Mouse (Mus musculus) yolk sac, embryonic 10.5 days (tissue): ENCODE data around the gene Cxcl9.

Experiments
- DNase-seq: peaks from one replicate; pipeline ENCODE4 v3.0.0-alpha.2; 2017; ENCODE audit warnings: low spot score

Gene Cxcl9

DNA sequence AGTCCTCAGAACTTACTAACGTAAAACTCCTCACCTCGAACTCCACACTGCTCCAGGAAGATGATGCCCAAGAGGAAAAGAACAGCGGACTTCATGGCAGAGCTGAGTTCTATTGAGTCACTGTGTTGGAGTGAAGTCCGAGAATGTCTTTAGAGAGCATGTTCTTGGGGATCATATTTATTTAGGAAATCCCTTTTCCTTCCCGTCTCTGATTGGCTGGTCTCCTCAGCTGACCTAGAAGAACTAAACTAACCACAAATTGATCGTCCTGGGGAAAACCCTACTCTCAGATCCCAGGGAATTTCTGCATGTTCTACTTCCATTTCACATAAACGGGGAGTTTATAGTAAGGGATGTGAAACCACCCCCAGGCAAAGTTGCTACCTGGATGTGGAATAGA, at the start of gene Cxcl9:
Cxcl9 (minus strand) TSS at position 151 of the 400 bp plus-strand sequence.
- DNase-seq: no peak

DNA sequence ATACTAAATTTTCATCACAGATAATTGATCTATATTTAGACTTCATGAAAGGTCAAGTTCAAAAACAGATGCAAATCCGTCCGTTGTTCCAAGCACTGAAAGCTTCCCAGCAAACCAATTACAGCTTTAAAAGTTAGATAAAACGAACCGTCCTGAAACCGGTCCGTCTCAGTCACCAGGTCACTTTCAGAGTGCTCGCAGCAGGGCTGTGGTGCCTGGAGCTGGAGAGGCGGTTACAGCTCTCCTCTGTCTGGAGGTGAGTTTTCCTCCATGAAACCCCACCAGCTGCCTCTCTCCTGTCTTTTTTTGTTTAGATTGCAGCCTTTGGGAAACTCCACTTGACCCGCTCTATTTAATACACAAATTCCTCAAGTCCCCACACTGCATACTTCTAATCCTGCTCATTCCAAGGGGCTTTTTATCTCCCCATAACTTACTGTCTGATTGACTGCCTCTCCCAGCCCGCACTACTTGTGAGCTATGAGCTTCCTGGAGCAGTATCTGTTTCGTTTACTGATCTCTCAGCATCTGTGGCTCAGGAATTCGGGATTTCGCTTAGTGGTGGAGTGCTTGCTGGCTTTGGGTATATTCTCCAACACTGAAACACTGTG, 49.0 kb upstream of the Cxcl9 start:
- peak; percentile 24 for DNase-seq

DNA sequence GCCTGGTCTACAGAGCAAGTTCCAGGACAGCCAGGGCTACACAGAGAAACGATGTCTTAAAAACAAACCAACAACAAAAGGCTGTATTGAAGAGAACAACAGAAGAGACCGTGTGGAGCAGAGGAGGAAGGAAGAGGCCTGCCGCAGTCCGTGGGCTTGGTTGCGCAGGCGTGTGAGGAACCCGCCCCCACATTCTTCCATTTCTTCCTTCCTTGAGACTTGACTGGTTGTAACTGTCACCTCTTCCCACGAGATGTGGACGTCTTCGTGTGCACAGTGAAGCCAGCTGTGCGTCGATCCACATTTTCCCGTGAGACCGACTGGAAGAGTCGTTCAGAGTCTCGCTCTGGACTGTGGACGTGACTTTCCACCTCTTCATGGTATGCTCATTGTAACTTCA, 47.5 kb upstream of the Cxcl9 start:
- DNase-seq: no peak

DNA sequence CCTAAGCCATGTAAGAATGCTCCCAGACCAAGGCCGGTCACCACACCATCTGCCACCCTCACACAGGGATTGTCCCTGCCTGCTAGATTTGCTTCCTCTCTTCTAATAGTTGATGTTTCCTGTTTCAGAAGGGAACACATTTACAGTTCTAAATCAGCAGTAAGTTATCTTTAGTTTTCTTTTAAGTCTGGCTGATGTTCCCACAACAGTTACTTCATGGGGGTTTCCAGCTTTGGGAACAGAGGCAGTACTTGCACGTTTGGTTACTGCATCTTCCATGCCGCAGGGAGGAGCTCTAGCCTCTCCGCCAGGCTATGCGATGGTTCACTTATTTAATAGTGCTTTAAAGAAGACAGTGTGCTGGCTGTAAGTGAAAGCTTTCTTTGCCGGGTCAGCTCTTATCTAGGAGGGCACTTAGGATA, 46.9 kb upstream of the Cxcl9 start:
- DNase-seq: no peak

DNA sequence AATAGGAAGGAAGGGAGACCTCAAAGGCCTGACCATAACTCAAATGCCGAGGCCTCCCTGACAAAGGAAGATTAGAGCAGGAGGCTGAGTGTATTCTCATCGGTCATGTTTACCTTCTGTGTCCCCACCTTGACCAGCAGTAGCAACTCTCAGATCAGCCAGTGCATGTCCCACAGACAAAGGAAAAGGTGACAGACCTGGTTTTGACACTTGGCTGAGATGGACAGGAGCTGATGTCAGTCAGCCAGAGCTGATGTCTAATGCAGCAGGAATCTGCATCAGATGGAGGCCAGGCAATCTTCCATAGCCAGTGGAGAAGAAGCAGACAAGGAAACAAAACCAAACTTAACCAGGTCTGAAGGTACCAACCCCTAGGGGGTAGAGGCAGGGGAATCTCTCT, 44.7 kb upstream of the Cxcl9 start:
- no peak for DNase-seq

DNA sequence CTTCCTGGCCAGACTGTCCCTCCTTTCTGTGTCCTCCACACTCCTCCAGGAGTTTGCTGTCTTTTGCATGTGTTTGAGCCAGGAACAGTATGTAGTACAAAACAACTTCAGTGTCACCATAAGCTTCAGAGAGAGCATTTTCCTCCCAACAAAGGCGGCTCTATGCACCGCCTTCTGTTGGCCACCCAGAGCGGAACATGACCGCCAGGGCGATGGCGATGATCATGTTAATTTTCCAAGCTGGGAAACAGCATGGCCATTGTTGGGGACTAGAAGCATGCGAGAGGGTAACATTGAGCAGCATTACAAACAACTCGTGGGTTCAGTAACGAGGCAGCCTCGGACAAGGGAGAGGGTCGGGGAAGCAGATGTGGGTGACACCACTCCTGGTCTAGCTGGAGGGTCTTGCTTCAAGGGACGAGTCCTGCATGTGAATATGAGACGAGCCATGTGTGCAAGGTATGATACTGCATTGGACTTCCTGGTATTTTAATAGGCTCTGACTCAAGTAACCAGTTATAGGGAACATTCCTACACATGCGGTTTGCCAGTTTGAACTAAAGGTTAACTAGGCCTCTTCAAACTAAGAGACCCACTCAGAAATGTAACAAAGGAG, 43.6 kb upstream of the Cxcl9 start:
- DNase-seq: no peak

DNA sequence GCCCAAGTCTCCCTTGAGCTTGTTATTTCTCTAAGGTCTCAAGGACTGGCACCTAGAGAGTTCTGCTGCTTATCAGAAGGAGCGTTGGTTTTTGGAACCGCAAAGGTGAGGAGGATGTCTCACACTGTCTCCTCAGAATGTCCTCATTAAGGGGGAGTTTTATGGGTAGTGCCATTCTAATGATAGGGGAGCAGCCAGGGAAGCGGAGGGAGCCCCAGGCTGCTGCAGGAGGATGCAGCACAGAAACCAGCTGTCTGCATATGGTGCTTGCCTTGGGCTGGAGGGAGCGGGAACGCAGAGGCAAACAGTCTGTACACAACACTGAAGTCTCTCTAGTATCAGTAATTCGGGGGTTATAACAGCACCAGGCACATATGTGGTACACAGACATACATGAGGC, 43.0 kb upstream of the Cxcl9 start:
- DNase-seq: no peak

DNA sequence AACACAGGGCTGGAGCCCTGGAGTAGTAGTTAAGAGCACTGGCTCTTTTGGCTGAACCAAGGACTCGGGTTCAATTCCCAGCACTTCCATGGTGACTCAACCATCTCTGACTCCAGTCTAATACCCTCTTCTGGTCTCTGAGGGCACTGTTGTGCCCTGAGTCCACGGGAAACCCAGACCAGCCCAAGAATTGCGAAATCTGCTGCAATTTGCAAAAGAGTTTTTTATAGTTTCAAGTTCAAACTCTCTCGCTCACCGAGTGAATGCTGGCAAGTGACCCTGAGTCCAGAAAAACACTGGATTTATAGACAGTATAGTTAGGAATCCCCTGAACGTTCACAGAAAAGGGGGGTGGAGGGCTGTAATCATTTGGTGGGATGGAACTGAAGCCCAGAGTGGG, 42.5 kb upstream of the Cxcl9 start:
- DNase-seq: no peak

DNA sequence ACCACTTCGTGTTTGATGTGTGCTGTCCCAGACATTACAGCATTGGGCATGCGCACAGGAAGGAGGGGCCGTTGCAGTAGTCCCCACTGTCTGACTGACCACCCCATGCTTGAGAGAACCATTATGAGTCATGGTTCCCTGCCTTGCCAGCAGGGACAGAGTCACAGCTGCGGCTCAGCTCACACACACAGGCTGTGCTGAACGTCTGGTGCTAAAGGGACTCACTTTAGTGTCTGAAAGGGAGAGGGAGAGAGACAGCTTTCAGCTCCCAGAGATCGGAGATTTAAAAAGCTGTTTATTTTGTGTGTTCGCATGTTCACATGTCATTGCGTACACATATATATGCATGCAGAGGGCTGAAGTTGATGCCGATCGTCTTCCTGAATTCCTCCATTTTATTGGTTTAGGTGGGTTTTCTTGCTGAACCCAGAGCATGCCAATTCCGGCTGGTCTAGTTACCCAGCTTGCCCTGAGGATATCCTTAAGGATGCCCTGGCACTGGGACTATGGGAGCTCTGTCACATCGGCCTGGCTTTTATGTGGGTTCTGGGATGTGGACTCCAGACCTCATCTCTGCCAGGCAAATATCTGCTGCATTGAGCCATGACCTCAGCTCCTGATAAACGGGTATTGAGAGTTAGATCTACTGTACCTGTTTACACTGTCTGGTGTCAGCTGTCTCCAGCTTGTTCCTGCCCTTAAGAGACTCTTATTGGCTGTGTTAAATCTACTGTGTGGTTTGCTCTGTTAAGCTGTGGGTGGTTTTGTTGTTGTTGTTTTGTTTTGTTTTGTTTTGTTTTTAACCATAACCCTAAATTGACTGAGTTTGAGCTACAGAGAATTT, 41.5 kb upstream of the Cxcl9 start:
- no peak for DNase-seq

DNA sequence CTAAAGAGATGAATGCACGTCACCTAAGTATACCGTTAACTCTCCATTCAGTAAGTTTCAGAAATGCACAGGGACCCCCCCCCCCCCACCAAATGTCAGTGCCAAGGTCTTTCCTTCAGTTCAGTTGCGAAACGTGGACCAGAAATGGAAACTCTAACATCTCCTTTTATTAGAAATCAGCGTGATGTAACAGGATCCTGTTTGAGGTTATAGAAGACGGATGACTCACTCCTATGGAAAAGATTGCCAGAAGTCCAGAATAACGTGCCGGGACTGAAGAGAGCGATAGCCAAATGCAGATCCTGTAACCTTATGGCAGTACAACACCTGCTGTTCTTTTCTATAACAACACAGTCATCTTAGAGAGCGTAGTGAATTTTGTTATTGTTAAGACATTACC, 40.5 kb upstream of the Cxcl9 start:
- DNase-seq: no peak

DNA sequence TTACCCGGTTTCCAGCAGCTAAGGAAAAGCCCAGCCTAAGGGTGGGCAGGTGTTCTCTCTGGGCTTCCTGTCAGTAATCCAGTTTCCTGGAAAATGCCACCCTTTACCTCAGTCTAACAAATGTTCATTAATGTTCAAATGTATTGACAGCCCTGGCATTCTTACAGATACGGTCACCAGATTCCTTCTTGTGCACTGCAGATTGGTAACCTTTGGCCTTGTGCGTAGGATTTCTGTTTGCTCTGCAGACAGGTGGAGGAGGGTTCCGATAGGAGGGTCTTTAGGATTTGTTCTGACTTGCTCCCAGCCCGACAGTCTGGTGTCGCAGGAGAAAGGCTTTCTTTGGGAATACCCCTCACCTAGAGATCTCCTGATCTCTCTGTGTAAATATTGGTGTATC, 38.7 kb upstream of the Cxcl9 start:
- DNase-seq: peak; percentile 49

DNA sequence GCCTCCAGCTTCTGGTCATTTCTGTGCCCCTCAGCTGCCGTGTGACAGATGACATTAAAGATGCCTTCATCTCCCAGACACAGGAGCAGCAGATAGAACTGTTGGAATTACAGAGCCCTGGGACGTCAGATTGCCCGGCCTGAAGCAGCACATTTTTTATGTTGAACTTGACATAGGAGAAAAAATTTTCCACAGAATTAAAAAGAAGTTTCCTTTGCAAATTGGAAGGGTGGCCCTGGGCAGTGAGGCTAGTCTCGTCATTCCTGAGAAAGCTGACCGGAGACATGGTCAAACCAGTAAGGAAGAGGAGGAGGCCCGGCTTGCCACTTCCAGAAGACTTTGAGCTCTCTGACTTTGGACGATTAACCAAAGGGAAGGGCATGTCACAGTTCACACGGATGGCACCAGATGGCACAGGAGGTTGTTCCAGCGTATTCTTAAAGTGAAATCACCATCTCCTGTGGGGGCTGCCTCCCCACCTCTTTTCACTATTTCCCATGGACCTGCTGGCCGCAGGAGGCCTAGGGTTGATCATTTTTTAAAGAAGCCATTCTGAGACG, 37.3 kb upstream of the Cxcl9 start:
- no peak for DNase-seq

DNA sequence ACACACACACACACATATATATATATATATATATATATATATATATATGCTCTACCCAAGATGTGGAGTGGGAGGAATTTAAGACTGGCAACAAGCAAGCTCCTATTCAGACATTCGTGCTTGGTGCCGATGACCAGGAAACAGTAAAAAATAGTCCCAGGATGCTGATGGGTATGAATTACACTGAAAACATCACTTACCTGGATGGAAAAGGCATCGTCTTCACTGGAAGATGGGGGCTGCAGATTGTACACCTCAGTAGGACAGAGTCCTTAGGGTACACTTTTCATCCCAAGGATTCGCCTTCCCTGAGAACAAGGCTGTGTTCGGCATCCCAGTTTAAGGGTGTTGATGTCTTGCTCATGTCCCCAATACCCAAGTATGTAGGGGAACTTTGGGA, 36.1 kb upstream of the Cxcl9 start:
- no peak for DNase-seq

DNA sequence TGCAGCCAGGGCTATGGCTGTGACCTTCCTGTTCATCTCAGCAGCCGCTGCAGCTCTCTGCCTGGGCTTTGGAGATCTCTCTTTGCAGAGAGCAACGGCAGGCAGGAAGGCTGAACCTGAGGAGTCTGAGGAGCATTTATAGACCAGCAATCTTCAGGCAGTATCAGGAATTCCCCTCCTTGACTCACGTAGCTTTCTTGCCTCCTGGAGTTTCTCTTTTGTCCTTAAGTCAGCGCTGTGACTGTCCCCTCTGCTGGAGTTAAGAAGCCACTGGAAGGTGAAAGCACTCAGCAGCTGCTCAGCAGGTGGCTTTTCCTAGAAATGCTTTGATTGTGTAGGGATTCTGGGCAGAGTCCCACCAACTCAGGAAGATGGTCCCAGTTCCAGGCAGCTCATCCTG, 35.3 kb upstream of the Cxcl9 start:
- no peak for DNase-seq

DNA sequence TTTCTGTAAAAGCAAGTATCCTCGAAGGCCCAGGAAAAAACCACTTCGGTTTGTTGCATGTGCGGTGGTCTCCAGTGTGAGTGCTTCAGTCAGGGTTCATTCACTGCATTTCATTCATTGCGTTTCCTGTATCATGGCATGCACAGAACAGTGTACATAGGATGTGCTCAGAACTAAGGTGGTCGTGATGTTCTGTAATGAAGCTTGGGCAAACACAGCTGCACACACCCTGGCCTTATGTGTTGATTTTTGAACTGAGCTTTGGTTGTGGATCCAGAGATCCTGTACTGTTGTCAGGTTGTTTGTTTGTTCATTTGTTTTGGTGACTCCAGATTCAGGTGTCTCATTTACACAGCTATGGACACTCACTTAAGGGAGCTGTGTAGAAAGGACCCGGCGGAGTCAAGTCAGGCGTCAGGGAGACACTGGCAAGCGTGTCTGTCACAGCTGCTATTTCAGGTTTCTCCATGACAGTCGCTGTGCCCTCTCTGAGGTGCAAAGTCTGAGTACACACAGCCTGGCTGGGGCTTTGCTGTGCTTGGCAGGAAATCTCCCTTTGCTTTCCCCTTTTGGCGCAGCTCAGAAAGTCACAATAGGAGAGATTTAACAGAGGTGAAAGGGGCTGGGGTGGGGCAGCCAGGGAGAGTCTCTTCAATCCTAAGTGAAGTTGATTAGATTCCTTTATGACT, 31.0 kb upstream of the Cxcl9 start:
- no peak for DNase-seq

DNA sequence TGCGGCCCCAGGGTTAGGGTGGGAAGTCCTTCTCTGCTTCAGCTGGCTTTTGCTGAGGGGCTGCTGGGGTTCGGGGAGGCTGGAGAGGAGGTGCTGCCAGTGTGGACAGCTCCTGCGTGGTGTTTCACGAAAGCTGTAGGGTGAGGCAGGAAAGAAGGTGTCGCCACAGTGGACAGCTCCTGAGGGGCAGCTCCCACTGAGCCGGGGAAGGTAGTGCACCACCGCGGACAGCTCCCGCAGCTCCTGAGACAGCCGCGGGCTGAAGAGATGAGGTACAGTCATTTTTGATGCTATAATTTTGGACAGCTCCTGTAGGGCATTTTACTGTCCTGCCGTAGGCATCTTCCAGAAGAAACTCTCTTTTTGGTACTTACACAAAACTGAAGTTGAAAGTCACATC, 30.2 kb upstream of the Cxcl9 start:
- DNase-seq: peak; percentile 51

DNA sequence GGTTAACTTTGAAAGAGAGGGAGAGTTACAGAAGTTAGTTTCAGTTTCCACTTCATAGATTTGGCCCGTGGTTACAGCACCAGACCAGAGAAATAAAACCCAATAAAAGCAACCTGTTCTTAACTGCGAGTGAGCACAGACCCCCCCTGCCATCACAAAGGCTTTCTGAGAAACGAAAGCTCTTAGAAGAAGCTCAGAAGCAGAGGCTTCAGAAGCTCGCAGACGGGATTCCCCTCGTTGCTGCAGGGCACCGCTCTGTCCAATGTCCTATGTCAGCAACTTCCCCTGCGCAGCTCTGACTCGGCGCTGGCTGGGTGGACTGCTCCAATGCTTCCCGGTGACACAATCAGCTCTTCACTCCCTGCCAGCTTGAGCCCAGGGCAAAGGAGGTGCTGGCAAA, 25.6 kb upstream of the Cxcl9 start:
- DNase-seq: no peak

DNA sequence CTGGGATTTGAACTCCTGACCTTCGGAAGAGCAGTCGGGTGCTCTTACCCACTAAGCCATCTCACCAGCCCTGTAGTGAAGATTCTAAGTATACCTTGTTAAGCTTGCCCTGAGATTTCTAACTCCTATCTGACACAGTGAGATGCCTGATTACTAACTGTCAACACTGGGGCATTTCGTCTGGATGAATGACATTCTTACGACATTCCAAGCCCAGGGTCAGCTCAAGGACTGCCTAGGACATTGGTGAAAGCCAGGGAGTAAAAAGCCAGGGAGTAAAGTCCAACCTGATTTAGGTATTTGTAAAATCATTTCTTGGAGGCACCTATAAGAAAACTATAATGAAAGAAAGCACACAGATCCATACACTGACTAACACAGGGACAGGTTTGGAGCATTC, 24.8 kb upstream of the Cxcl9 start:
- peak; percentile 65 for DNase-seq

DNA sequence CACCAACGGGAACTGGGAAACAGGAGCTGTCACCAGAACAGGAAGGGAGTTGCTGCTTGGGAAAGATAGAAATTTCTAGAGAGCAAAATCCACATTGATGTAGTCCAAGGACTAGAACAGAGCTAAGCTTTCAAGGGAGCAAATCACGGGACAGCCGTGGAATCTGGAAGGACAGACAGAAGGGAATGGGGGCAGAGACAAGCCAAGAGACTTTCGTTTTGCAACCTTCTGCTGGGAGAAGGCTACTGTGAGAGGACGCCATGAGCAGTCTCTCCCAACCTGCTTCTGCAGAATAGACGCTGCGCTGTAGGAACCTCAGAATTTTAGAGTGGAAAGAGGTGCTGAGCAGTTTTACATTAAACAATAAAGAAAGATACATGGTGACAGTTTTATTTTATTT, 21.9 kb upstream of the Cxcl9 start:
- no peak for DNase-seq

DNA sequence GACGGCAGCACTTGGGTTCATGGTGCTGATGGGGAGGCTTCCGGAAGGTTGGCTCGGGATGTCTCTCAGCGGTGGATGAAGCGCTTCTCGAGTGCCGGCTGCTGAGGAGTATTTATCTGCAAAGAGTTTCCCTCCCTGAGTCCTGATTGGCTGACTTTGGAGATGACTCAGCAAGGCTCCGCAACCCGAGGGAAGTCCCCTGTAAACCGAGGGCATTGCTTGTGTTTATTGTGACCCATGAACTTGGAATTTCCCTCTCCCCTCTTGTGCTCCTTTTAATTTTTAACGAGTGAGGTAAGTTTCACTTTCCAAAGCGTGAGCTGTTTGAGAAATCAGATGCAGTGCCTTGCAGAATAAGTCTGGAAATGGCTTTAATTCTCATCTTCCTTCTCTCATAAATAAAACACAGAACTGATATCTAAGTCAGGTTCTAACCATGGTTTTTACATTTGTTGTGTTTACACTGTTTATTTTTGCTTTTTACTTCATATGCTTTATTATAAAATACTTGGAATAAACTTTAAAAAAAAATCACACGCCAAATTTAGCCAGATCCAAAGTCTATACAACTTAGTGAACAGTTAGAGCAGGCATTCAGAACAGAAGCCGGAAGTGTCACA, 21.0 kb upstream of the Cxcl9 start, which contains the start of gene Cxcl10:
Cxcl10 (minus strand) TSS at position 96 of the 620 bp plus-strand sequence.
- DNase-seq: peak; percentile 81

DNA sequence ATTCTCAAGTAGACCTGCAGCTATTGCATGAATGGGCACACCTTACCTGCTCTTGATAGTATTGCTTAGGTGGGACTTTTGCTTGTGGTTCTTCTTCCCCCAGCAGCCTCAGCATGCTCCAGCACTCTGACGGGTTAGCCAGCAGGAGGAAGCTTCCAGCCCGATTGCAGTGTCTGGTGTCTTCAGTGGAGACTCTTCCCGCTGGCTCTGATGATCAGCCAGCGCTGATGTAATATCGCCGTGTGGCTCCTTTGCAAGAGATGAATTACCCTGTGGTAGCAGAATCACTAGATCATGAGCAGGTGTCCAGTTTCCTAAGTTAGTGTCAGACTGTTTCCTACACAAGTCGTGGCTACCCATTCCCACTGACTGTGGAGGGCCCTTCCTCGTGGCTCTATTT, 17.1 kb upstream of the Cxcl9 start:
- no peak for DNase-seq

DNA sequence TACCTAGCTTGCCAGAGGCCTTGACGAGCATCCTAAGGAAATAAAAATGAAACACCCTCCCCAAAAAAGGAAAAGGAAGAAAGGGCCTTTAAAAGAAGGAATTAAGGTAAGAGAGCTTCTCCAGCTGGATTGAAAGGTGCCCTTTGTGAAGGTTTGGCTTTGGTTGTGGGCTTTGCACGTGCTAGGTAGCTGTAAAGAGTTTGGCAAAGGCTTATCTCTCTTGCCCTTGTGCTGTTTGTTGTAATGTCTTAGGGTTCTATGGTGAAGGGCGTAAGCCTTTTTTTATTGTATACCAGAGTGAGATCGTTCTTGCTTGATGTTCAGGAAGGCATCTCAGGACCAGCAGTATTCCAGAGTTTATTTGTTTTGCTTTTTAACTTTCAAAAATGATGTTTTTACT, 12.7 kb upstream of the Cxcl9 start:
- no peak for DNase-seq
